Mouse (Mus musculus) heart, embryonic 10.5 days (tissue): ENCODE results near the gene Olfr398. TPM values are rescaled to one million over a fixed set of nuclear protein-coding genes. Genes with fewer than 3 reads are reported as not detected.

Experiments used
- DNase-seq: peaks from one replicate; pipeline ENCODE4 v3.0.0-alpha.2; 2017; ENCODE audit warnings: low spot score
- H3K27ac ChIP-seq: fragments of 300-500 bp; sonication (generic); 2 replicates; pipeline ENCODE4 v1.5.1; 2016; ENCODE audit warnings: mild to moderate bottlenecking
- H3K27me3 ChIP-seq: fragments of 300-500 bp; sonication (generic); 2 replicates; pipeline ENCODE4 v1.6.1; 2016; ENCODE audit warnings: mild to moderate bottlenecking; ENCODE audit not compliant: poor library complexity, insufficient read depth, severe bottlenecking
- H3K36me3 ChIP-seq: fragments of 300-500 bp; sonication (generic); 2 replicates; pipeline ENCODE4 v1.6.1; 2016; ENCODE audit warnings: mild to moderate bottlenecking, moderate library complexity
- H3K4me1 ChIP-seq: fragments of 300-500 bp; sonication (generic); 2 replicates; pipeline ENCODE4 v1.6.1; 2016; ENCODE audit warnings: mild to moderate bottlenecking
- H3K4me3 ChIP-seq: fragments of 300-500 bp; sonication (generic); 2 replicates; pipeline ENCODE4 v1.5.1; 2016; ENCODE audit warnings: mild to moderate bottlenecking, moderate library complexity
- H3K9me3 ChIP-seq: fragments of 300-500 bp; sonication (generic); 2 replicates; pipeline ENCODE4 v1.6.1; 2016; ENCODE audit warnings: mild to moderate bottlenecking, moderate library complexity
- WGBS: fragments of 180-500 bp; shearing (Covaris S2); methylation state at CpG from one replicate; pipeline ENCODE4 v1.1.7; 2016; 5-methylcytosine and 5-hydroxymethylcytosine counted together
- polyA plus RNA-seq: library from polyadenylated mRNA; unstranded; fragments of >200 nt; fragmentation: Nextera tagmentation; extraction: Ambion mirVana; gene quantifications from 2 replicates; pipeline ENCODE4 v1.2.1, GENCODE M21; 2016

Gene Olfr398
- polyA plus RNA-seq = not detected in 2 replicates

- Histone ChIP-seq H3K4me3 (no peak within 1 kb of the TSS), H3K9me3 (peaks cover 26% of the 10 kb centered on the region), H3K27me3 (no peaks in the 10 kb centered on the region), H3K4me1 (no peaks in the 10 kb centered on the region), H3K36me3 (no peaks in the 10 kb centered on the region), H3K27ac (no peak within 1 kb of the TSS)
- DNase-seq = no peak
Observed at GRCm38 (mm10) chr11:73990307-73990706, at the start of gene Olfr398. Gene Olfr398, minus strand, starts transcription at chr11:73990407.

DNA sequence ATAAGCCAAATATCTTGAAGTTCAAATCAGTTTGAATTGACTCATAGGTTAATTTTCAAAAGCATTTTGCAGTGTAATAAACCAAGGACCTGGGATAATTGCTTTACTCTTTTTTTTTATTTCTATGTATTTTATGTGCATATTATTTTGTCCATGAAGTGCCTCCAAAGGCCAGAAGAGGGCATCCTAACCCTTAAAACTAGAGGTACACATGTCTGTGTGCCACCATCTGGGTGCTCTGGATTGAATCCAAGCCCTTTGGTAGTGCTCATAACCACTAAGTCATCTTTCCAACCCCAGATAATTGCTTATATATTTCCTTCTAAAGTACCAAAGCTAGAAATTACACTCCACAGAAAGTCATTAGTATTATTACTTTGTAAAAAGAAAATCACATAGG, 2.9 kb upstream of the Olfr398 start:
- no peak overlapping the region for H3K4me3 ChIP-seq
- no peak overlapping the region for H3K27ac ChIP-seq
- DNase-seq = no peak
- H3K4me1 ChIP-seq = no peaks in the 10 kb centered on the region
- peaks cover 14% of the 10 kb centered on the region for H3K9me3 ChIP-seq
- H3K27me3 ChIP-seq = no peaks in the 10 kb centered on the region
- no peaks in the 10 kb centered on the region for H3K36me3 ChIP-seq

DNA sequence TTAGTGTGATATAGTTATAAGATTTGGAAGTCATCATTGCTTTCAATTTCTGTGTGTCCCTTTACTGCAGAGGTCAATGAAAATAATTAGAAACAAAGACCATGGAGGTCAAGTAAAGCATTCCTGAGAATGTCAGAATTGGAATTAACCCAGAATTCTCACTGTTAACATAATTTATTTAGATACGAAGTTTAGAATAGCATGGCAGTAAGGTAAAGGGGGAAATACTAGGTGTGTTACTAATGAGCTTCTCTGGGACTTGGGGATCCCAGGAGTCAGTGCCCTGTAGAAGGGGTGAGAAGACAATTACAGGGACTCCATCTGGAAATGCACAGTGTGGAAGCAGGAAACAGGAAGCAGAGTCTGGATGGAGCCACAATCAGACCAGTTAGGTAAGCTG, 29.7 kb downstream of the Olfr398 start, which contains the start of gene Olfr397:
TSS of gene Olfr397 (plus strand) at position 301 of the 400 bp plus-strand sequence.
- H3K27me3 ChIP-seq = no peaks in the 10 kb centered on the region
- H3K36me3 ChIP-seq = no peaks in the 10 kb centered on the region
- no peak for DNase-seq
- no peak within 1 kb of the TSS for H3K27ac ChIP-seq
- H3K4me1 ChIP-seq = no peaks in the 10 kb centered on the region
- WGBS = 60% methylated on average over 1 of the region's 1 CpGs
- no peak within 1 kb of the TSS for H3K4me3 ChIP-seq
- H3K9me3 ChIP-seq = peaks cover 11% of the 10 kb centered on the region; the same call in 1 of the 2 replicates

DNA sequence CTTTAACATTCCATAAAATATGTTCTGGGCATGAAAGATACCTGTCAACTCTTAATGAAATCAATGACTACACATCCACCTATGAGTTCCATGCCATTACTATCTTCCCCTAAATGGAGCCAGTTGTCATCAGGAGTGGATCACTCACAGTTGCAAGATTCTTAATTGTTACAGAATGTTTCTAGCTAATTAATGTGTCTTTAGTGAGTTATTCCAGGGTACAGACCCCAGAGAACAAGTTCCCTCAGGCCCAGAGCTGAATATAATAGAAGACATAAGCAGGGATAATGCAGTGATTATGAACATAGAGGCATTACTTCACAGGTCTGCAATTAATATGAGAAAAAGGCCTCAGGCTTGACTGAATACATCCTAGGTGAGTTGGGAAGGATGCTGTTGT, 53.8 kb downstream of the Olfr398 start, which contains the start of gene Olfr23:
TSS of gene Olfr23 (plus strand) at position 301 of the 400 bp plus-strand sequence.
- H3K27ac ChIP-seq = no peak within 1 kb of the TSS
- no peaks in the 10 kb centered on the region for H3K36me3 ChIP-seq
- no peaks in the 10 kb centered on the region for H3K4me1 ChIP-seq
- no peaks in the 10 kb centered on the region for H3K9me3 ChIP-seq
- H3K27me3 ChIP-seq = no peaks in the 10 kb centered on the region
- DNase-seq = no peak
- H3K4me3 ChIP-seq = no peak within 1 kb of the TSS

Other genes with a start within 250 kb of the Olfr398 start
- gene Olfr389, start 209.7 kb downstream of the Olfr398 start, polyA plus RNA-seq = not detected in 2 replicates
- not detected in 2 replicates for gene Olfr390, start 207.4 kb downstream of the Olfr398 start, polyA plus RNA-seq
- not detected in 2 replicates for gene Olfr391-ps, start 187.4 kb downstream of the Olfr398 start, polyA plus RNA-seq
- not detected in 2 replicates for gene Olfr392, start 173.4 kb downstream of the Olfr398 start, polyA plus RNA-seq
- gene Olfr393, start 139.0 kb downstream of the Olfr398 start, polyA plus RNA-seq = not detected in 2 replicates
- not detected in 2 replicates for gene Olfr394, start 99.6 kb downstream of the Olfr398 start, polyA plus RNA-seq
- not detected in 2 replicates for gene Olfr395, start 81.1 kb downstream of the Olfr398 start, polyA plus RNA-seq
- not detected in 2 replicates for gene Olfr23, start 53.7 kb downstream of the Olfr398 start, polyA plus RNA-seq
- not detected in 2 replicates for gene Olfr397, start 29.6 kb downstream of the Olfr398 start, polyA plus RNA-seq
- not detected in 2 replicates for gene Olfr139, start 66.1 kb upstream of the Olfr398 start, polyA plus RNA-seq
- gene Olfr399, start 66.2 kb upstream of the Olfr398 start, polyA plus RNA-seq = not detected in 2 replicates
- not detected in 2 replicates for gene Zfp616, start 79.5 kb upstream of the Olfr398 start, polyA plus RNA-seq
- gene Olfr401, start 123.3 kb upstream of the Olfr398 start, polyA plus RNA-seq = not detected in 2 replicates
- gene Olfr402, start 163.1 kb upstream of the Olfr398 start, polyA plus RNA-seq = not detected in 2 replicates
- gene Olfr403, start 195.8 kb upstream of the Olfr398 start, polyA plus RNA-seq = not detected in 2 replicates
- not detected in 2 replicates for gene Olfr43, start 221.0 kb upstream of the Olfr398 start, polyA plus RNA-seq